Mouse (Mus musculus): ENCODE results near the gene Paox. TPM values are rescaled to one million over a fixed set of nuclear protein-coding genes. Genes with fewer than 3 reads are reported as not detected.

Paox gene
- total and polyA plus RNA-seq, 2 experiments from 2014 or later: 8.7 to 11.8 TPM

DNA sequence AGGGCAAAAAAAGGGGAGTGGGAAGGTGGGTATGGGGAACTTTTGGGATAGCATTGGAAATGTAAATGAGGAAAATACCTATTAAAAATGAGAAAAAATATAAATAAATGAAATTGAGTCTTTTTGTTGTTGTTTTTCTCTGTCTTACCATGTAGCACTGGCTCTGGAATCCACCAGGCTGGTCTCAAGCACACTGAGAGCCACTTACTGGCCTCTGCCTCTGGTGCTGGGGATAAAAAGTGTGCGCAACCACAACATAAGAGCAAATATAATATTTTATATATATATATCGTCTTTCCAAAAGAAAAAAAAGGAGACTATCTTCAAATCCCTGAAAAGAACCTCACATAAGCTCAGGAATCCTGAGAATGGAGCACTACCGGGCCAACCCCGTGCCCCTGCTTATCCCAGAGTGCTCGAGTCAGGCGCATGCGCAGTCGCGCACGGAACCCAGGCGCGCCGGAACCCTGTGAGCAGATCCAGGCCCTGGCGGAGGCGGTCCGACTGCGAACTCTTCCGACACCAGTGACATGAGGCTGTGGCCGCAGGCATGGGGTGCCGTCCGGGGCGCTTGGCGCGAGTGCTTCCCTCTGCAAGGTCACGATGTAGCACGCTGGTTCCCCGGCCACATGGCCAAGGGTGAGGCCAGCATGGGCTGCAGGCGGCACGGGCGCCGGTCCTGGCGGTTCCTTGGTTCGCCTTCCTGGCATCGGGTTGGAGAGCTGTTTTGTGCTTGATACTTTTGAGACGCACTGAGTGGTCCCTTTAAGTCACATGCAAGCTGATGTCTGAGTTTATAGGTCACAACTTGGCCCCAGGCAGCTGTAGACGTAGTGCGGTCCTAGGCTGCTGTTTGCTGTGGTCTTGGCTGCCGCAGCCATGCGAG is 21.8 kb downstream of the Paox start, which contains the start of gene Mtg1:
Gene Mtg1, plus strand, starts transcription at position 430 of the 886 bp plus-strand sequence.
- DNase-seq (ENCODE audit: low spot score) (peak; percentile 89), ATAC-seq (ENCODE audit: insufficient read depth, low read depth) (peak; percentile 98)
- H3K27me3 ChIP-seq (ENCODE audit: control insufficient read depth, insufficient read depth, low read length): no peaks in the 10 kb centered on the region
- H3K9me3 ChIP-seq (replicated peaks; ENCODE audit: control insufficient read depth, low read length): no peaks in the 10 kb centered on the region
- H3K9ac ChIP-seq (replicated peaks; ENCODE audit: low read depth, low read length): peak within 1 kb of the TSS; percentile 72
- TF ChIP-seq EP300 (IDR thresholded peaks at IDR 0.05; ENCODE audit: low read depth) (peak; percentile 45; the same call in 1 of the 2 replicates), CTCF (IDR thresholded peaks at IDR 0.05; ENCODE audit: low read depth) (no peak)
- 2% methylated on average over 39 of the region's 39 CpGs for WGBS
- no peaks in the 10 kb centered on the region for H3K36me3 ChIP-seq (replicated peaks; ENCODE audit: control insufficient read depth, insufficient read depth, low read length)
- H3K4me1 ChIP-seq (ENCODE audit: control insufficient read depth, insufficient read depth): peaks cover 7% of the 10 kb centered on the region
- peak within 1 kb of the TSS; percentile 84 for H3K27ac ChIP-seq (ENCODE audit: low read depth)
- peak within 1 kb of the TSS; percentile 95 for H3K4me2 ChIP-seq (ENCODE audit: low read depth, low read length)
- H3K4me3 ChIP-seq (ENCODE audit: low read depth, low read length): peak within 1 kb of the TSS; percentile 83

DNA sequence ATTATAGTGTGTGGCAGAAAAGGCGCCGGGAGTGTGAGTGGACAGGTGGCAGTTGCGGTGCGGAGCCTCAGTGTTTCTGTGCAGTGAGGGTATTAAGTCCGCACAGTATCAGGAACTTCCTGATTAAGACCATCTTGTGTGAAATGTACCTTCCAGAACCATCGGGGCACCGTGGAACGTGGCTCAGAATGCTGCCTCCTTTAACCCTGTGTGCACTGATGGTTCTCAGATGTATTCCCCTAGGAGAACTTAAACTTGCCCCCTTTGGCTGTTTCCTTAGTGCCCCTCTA is 22.4 kb downstream of the Paox start:
- Histone ChIP-seq H3K27me3 (ENCODE audit: control insufficient read depth, insufficient read depth, low read length) (no peaks in the 10 kb centered on the region), H3K36me3 (replicated peaks; ENCODE audit: control insufficient read depth, insufficient read depth, low read length) (no peaks in the 10 kb centered on the region), H3K4me1 (ENCODE audit: control insufficient read depth, insufficient read depth) (peaks cover 7% of the 10 kb centered on the region), H3K9me3 (replicated peaks; ENCODE audit: control insufficient read depth, low read length) (no peaks in the 10 kb centered on the region), H3K4me3 (ENCODE audit: low read depth, low read length) (peak overlapping the region; percentile 83), H3K9ac (replicated peaks; ENCODE audit: low read depth, low read length) (peak overlapping the region; percentile 72), H3K27ac (ENCODE audit: low read depth) (peak overlapping the region; percentile 84), H3K4me2 (ENCODE audit: low read depth, low read length) (peak overlapping the region; percentile 95)
- WGBS: 0% methylated on average over 8 of the region's 8 CpGs
- DNase-seq (ENCODE audit: low spot score) (no peak), ATAC-seq (ENCODE audit: insufficient read depth, low read depth) (0 out of 2 replicates have a peak, but pooled peaks have one; percentile 2)
- TF ChIP-seq CTCF (IDR thresholded peaks at IDR 0.05; ENCODE audit: low read depth): no peak
- no peak for TF ChIP-seq EP300 (IDR thresholded peaks at IDR 0.05; ENCODE audit: low read depth)

DNA sequence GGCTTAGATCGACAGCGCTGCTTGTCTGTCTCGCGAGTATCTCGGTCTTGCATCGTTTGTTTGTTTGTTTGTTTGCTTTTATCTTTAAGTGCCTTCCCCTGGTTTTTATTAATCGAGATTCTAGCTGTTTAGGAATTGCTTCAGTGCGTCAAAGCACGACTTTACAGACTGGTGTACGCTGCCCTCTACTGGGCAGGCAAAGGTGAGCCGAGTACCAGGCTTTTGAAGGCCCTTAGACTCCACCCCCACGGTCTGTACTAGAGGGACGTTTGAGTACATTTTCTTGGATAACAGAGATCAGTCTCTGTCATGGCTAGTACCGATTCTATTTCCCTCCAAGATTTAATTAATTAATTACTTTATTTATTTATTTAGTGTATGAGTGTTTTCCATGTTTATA is 25.8 kb downstream of the Paox start:
- Histone ChIP-seq H3K27me3 (ENCODE audit: control insufficient read depth, insufficient read depth, low read length) (no peaks in the 10 kb centered on the region), H3K4me2 (ENCODE audit: low read depth, low read length) (no peak overlapping the region), H3K27ac (ENCODE audit: low read depth) (no peak overlapping the region), H3K36me3 (replicated peaks; ENCODE audit: control insufficient read depth, insufficient read depth, low read length) (no peaks in the 10 kb centered on the region; the same call in 1 of the 2 replicates), H3K4me1 (ENCODE audit: control insufficient read depth, insufficient read depth) (peaks cover 7% of the 10 kb centered on the region), H3K9ac (replicated peaks; ENCODE audit: low read depth, low read length) (no peak overlapping the region), H3K4me3 (ENCODE audit: low read depth, low read length) (no peak overlapping the region), H3K9me3 (replicated peaks; ENCODE audit: control insufficient read depth, low read length) (no peaks in the 10 kb centered on the region)
- WGBS: 6% methylated on average over 14 of the region's 14 CpGs
- ATAC-seq (ENCODE audit: insufficient read depth, low read depth): no peak
- TF ChIP-seq CTCF (IDR thresholded peaks at IDR 0.05; ENCODE audit: low read depth) (peak; percentile 81), EP300 (IDR thresholded peaks at IDR 0.05; ENCODE audit: low read depth) (no peak)
- DNase-seq (ENCODE audit: low spot score): peak; percentile 68

DNA sequence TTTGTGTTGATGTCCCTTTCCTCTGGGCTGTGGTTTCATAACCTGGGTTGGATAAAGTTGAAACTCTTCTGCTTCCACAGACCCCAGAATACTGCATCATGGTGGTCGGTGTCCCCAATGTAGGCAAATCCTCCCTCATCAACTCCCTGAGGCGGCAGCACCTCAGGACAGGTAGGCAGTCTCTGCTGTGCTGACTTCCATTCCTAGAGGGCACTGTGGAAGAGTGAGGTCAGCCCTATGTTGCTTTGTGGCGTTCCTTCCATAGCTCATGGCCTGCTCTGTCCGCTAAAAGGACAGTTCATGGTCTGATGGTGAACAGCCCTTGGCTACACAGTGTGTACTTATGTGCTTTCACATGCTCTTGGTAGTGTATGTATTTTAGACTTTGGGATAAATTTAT is 29.0 kb downstream of the Paox start:
- WGBS: 84% methylated on average over 4 of the region's 4 CpGs
- H3K27ac ChIP-seq (ENCODE audit: low read depth): no peak overlapping the region
- DNase-seq (ENCODE audit: low spot score) (no peak), ATAC-seq (ENCODE audit: insufficient read depth, low read depth) (no peak)
- H3K36me3 ChIP-seq (replicated peaks; ENCODE audit: control insufficient read depth, insufficient read depth, low read length): peaks cover 8% of the 10 kb centered on the region
- H3K4me3 ChIP-seq (ENCODE audit: low read depth, low read length): no peak overlapping the region
- TF ChIP-seq EP300 (IDR thresholded peaks at IDR 0.05; ENCODE audit: low read depth): no peak
- no peak for TF ChIP-seq CTCF (IDR thresholded peaks at IDR 0.05; ENCODE audit: low read depth)
- no peaks in the 10 kb centered on the region for H3K4me1 ChIP-seq (ENCODE audit: control insufficient read depth, insufficient read depth)
- H3K9ac ChIP-seq (replicated peaks; ENCODE audit: low read depth, low read length): no peak overlapping the region
- no peaks in the 10 kb centered on the region for H3K27me3 ChIP-seq (ENCODE audit: control insufficient read depth, insufficient read depth, low read length)
- H3K9me3 ChIP-seq (replicated peaks; ENCODE audit: control insufficient read depth, low read length): no peaks in the 10 kb centered on the region
- H3K4me2 ChIP-seq (ENCODE audit: low read depth, low read length): no peak overlapping the region

DNA sequence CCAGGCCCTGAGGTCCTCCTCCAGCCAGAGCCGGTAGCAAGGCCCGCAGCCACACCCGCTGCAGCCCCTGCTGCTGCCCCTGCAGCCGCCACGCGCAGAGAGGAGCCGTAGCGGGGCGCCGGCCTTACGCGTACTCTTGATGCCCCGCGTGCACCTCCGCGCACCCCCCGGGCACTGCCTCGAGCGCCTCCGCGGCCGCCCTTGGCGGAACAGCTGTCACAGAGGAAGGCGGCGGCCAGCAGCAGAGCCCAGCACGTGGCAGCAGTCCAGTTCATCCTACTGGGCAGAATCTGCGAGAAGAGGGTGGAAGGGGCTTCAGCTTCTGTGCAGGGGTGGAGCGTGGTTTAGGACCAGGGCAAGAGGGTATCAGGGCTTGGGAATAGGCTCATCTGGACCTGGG is 37.8 kb downstream of the Paox start:
- Histone ChIP-seq H3K27me3 (ENCODE audit: control insufficient read depth, insufficient read depth, low read length) (peaks cover 30% of the 10 kb centered on the region), H3K4me1 (ENCODE audit: control insufficient read depth, insufficient read depth) (no peaks in the 10 kb centered on the region), H3K9ac (replicated peaks; ENCODE audit: low read depth, low read length) (no peak overlapping the region; the same call in 1 of the 2 replicates), H3K9me3 (replicated peaks; ENCODE audit: control insufficient read depth, low read length) (no peaks in the 10 kb centered on the region), H3K27ac (ENCODE audit: low read depth) (no peak overlapping the region), H3K36me3 (replicated peaks; ENCODE audit: control insufficient read depth, insufficient read depth, low read length) (no peaks in the 10 kb centered on the region), H3K4me2 (ENCODE audit: low read depth, low read length) (peak overlapping the region; percentile 40), H3K4me3 (ENCODE audit: low read depth, low read length) (peak overlapping the region; percentile 6; the same call in 1 of the 2 replicates)
- ATAC-seq (ENCODE audit: insufficient read depth, low read depth) (no peak), DNase-seq (ENCODE audit: low spot score) (no peak)
- 3% methylated on average over 27 of the region's 28 CpGs for WGBS
- no peak for TF ChIP-seq EP300 (IDR thresholded peaks at IDR 0.05; ENCODE audit: low read depth)
- no peak for TF ChIP-seq CTCF (IDR thresholded peaks at IDR 0.05; ENCODE audit: low read depth)

All from heart, postnatal 0 days (tissue).